Comparison of ENCODE assay signal across 12 mouse cellular contexts in the genomic region with DNA sequence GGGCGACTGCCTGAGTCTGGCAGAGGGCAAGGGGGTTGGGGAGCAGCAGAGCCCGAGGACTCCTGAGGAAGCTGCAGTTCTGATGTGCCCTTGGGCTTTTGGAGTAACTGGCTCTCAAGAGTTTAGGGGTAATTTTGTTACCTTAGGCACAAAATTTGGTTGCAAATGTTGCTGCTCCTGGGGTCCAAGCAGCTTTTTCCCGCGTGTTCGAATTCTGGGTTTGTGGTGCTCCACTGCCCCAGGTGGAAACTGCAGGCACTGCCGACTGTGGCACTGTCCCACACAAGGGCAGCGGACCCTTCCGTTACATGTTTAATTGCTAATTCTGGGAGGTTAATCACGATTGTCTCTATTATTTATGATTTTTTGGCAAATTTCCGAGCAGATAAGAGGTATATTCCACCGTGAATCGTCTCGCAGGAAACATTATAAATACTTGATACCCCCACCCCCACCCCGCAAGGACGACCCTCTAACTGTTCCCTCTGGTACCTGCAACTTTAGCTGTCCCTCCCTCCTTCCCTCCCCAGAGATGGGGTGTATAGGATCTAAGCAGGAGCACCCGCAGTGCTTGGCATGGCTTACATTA. TPM values are rescaled to one million over a fixed set of nuclear protein-coding genes. Genes with fewer than 3 reads are reported as not detected.
DNase-seq lines count a peak whose midpoint lies in the region; ATAC-seq and TF ChIP-seq lines count a peak whose summit lies in the region.
"Had no signal": no experiment of that assay in that cellular context is flagged by ENCODE, and none has a peak within 500 bp of the region (broad histone marks: within the 10 kb centered on the region; RNA-seq: fewer than 3 reads in every experiment).

No protein-coding gene starts in this region.

- H3K4me1 ChIP-seq in heart, adult 2 months (ENCODE audit: control insufficient read depth, insufficient read depth, low read length) = peaks cover 5% of the 10 kb centered on the region
- peaks cover 7% of the 10 kb centered on the region; the same call in 1 of the 2 replicates for H3K4me1 ChIP-seq in lung, postnatal 0 days (ENCODE audit: insufficient read depth, low read depth, low read length)
- H3K4me1 ChIP-seq in limb, embryonic 12.5 days (replicated peaks) = peaks cover 34% of the 10 kb centered on the region
- H3K4me1 ChIP-seq in stomach, embryonic 14.5 days (ENCODE audit: control insufficient read depth, insufficient read depth, low read length) = peaks cover 10% of the 10 kb centered on the region; the same call in 1 of the 2 replicates
- H3K4me1 ChIP-seq in kidney, adult 2 months (ENCODE audit: control insufficient read depth, insufficient read depth, low read length) = no peaks in the 10 kb centered on the region

- no peak for ATAC-seq in lung, postnatal 0 days
- ATAC-seq in limb, embryonic 12.5 days (ENCODE audit: insufficient number of reproducible peaks, insufficient read depth, low FRiP score, low TSS enrichment, low read depth) = no peak
- ATAC-seq in stomach, embryonic 14.5 days (ENCODE audit: insufficient number of reproducible peaks, insufficient read depth, low FRiP score, low read depth) = no peak

- peaks cover 20% of the 10 kb centered on the region for H3K27me3 ChIP-seq in heart, adult 2 months (ENCODE audit: control insufficient read depth, insufficient read depth, low read length)
- peaks cover 52% of the 10 kb centered on the region for H3K27me3 ChIP-seq in lung, postnatal 0 days (replicated peaks; ENCODE audit: insufficient read depth, low read length)
- H3K27me3 ChIP-seq in limb, embryonic 12.5 days = peaks cover 56% of the 10 kb centered on the region
- H3K27me3 ChIP-seq in stomach, embryonic 14.5 days (ENCODE audit: control insufficient read depth, insufficient read depth, low read length) = peaks cover 13% of the 10 kb centered on the region; the same call in 1 of the 2 replicates
- peaks cover 13% of the 10 kb centered on the region for H3K27me3 ChIP-seq in kidney, adult 2 months (replicated peaks; ENCODE audit: control insufficient read depth, insufficient read depth, low read length)

- TF ChIP-seq CTCF in heart, adult 2 months (IDR thresholded peaks at IDR 0.05) = peak; percentile 22; the same call in 1 of the 2 replicates
- TF ChIP-seq CTCF in lung, postnatal 0 days (IDR thresholded peaks at IDR 0.05) = peak; percentile 57
- no peak for TF ChIP-seq CTCF in kidney, adult 2 months (conservative IDR thresholded peaks at IDR 0.05; ENCODE audit: insufficient read depth, insufficient read length, low read depth, low read length)

- WGBS in heart, adult 2 months = 24% methylated on average over 16 of the region's 16 CpGs
- 10% methylated on average over 16 of the region's 16 CpGs for WGBS in lung, postnatal 0 days
- WGBS in limb, embryonic 12.5 days = 6% methylated on average over 16 of the region's 16 CpGs
- WGBS in stomach, embryonic 14.5 days = 10% methylated on average over 16 of the region's 16 CpGs
- 30% methylated on average over 16 of the region's 16 CpGs for WGBS in kidney, adult 2 months

- no peak overlapping the region for H3K4me2 ChIP-seq in lung, postnatal 0 days (replicated peaks; ENCODE audit: low read depth, low read length)
- H3K4me2 ChIP-seq in limb, embryonic 12.5 days = peak overlapping the region; percentile 35; the same call in 1 of the 2 replicates
- peak overlapping the region; percentile 31 for H3K4me2 ChIP-seq in stomach, embryonic 14.5 days (replicated peaks; ENCODE audit: low read depth, low read length)

- TF ChIP-seq EP300 in heart, adult 2 months (IDR thresholded peaks at IDR 0.05; ENCODE audit: insufficient read depth, low read depth, low read length) = no peak
- no peak for TF ChIP-seq EP300 in lung, postnatal 0 days (IDR thresholded peaks at IDR 0.05)

- no peaks in the 10 kb centered on the region for H3K79me2 ChIP-seq in heart, adult 2 months (replicated peaks; ENCODE audit: control insufficient read depth, insufficient read depth, low read length)

- H3K9me3 ChIP-seq in lung, postnatal 0 days (ENCODE audit: low read length) = no peaks in the 10 kb centered on the region
- H3K9me3 ChIP-seq in limb, embryonic 12.5 days = no peaks in the 10 kb centered on the region
- no peaks in the 10 kb centered on the region for H3K9me3 ChIP-seq in stomach, embryonic 14.5 days (ENCODE audit: control insufficient read depth, low read depth, low read length)

- H3K36me3 ChIP-seq in heart, adult 2 months (ENCODE audit: control insufficient read depth, insufficient read depth, low read length) = no peaks in the 10 kb centered on the region
- no peaks in the 10 kb centered on the region for H3K36me3 ChIP-seq in lung, postnatal 0 days (ENCODE audit: insufficient read depth, low read length)
- no peaks in the 10 kb centered on the region for H3K36me3 ChIP-seq in limb, embryonic 12.5 days
- no peaks in the 10 kb centered on the region for H3K36me3 ChIP-seq in stomach, embryonic 14.5 days (ENCODE audit: control insufficient read depth, insufficient read depth, low read length)
- H3K36me3 ChIP-seq in kidney, adult 2 months (ENCODE audit: control insufficient read depth, insufficient read depth, low read length) = no peaks in the 10 kb centered on the region

- intact Hi-C loops in heart, adult 2 months (cut with DNase I) = loop anchor here (10.0 kb wide), 1 partner anchor 225 kb away; a partner anchor contains a TSS

- no peak overlapping the region for H3K27ac ChIP-seq in heart, adult 2 months
- H3K27ac ChIP-seq in lung, postnatal 0 days (ENCODE audit: low read length) = no peak overlapping the region
- no peak overlapping the region for H3K27ac ChIP-seq in limb, embryonic 12.5 days
- no peak overlapping the region for H3K27ac ChIP-seq in stomach, embryonic 14.5 days (ENCODE audit: low read length)
- no peak overlapping the region for H3K27ac ChIP-seq in kidney, adult 2 months (ENCODE audit: insufficient read depth, low read depth, low read length)

- no peak overlapping the region for H3K4me3 ChIP-seq in heart, adult 2 months
- no peak overlapping the region for H3K4me3 ChIP-seq in lung, postnatal 0 days (ENCODE audit: low read depth, low read length)
- H3K4me3 ChIP-seq in limb, embryonic 12.5 days (replicated peaks) = no peak overlapping the region
- peak overlapping the region; percentile 5; the same call in 1 of the 2 replicates for H3K4me3 ChIP-seq in stomach, embryonic 14.5 days (ENCODE audit: low read depth, low read length)
- no peak overlapping the region for H3K4me3 ChIP-seq in kidney, adult 2 months (ENCODE audit: insufficient read depth, low read depth, low read length)

- no peak overlapping the region for H3K9ac ChIP-seq in heart, adult 2 months (ENCODE audit: low read depth, low read length)
- H3K9ac ChIP-seq in lung, postnatal 0 days (replicated peaks; ENCODE audit: low read depth) = no peak overlapping the region
- H3K9ac ChIP-seq in limb, embryonic 12.5 days (replicated peaks) = no peak overlapping the region
- no peak overlapping the region for H3K9ac ChIP-seq in stomach, embryonic 14.5 days (replicated peaks; ENCODE audit: low read depth, low read length)

- no peak for TF ChIP-seq POLR2A in heart, adult 2 months (IDR thresholded peaks at IDR 0.05; ENCODE audit: insufficient read depth, low read depth, low read length)
- no peak for TF ChIP-seq POLR2A in kidney, adult 2 months (IDR thresholded peaks at IDR 0.05; ENCODE audit: low read depth, low read length)

- DNase-seq in heart, adult 2 months = no peak
- DNase-seq in heart, adult 8-10 months (ENCODE audit: low spot score) = no peak
- DNase-seq in lung, postnatal 0 days (ENCODE audit: low spot score) = no peak
- no peak for DNase-seq in lung, adult 18-20 months
- DNase-seq in kidney, adult 2 months = no peak
- DNase-seq in urinary bladder, postnatal 25 days (ENCODE audit: low spot score) = no peak

RNA-seq across cellular contexts. Expression of a gene that starts 10.9 kb away (rescaled TPM):
- total RNA-seq in heart, adult 2 months (2021) = not detected
- polyA plus RNA-seq in heart, adult 2 months (2012; rRNA removed) = 0.06 TPM in 1 of 2 replicates, not detected in the other
- total RNA-seq in heart, adult 8-10 months (2022) = not detected
- polyA plus RNA-seq in lung, postnatal 0 days (2015; fragmentation: Nextera tagmentation; extraction: Ambion mirVana) = 0.07 TPM in 1 of 2 replicates, not detected in the other
- polyA plus RNA-seq in limb, embryonic 12.5 days (2016; fragmentation: Nextera tagmentation; extraction: Ambion mirVana) = 2.3 and 3.6 TPM in 2 replicates
- 7.7 and 9.3 TPM in 2 replicates for polyA plus RNA-seq in stomach, embryonic 14.5 days (2014; fragmentation: Nextera tagmentation; extraction: Ambion mirVana)
- polyA plus RNA-seq in kidney, adult 2 months (2012; rRNA removed) = 0.05 TPM in 1 of 2 replicates, not detected in the other
- total RNA-seq: adrenal gland, adult 18-20 months; hematopoietic stem cell, adult 5-6 weeks; left cerebral cortex, postnatal 14 days had no signal
- polyA plus RNA-seq: cortical plate, adult 2 months had no signal

RNA-seq across cellular contexts. Expression of a gene that starts 37.4 kb away (rescaled TPM):
- total RNA-seq in heart, adult 2 months (2021) = 1,000 to 10,000 TPM in 1 of 2 experiments, 100 to 1,000 TPM in 1; 871 to 1,031 TPM
- 289 and 479 TPM in 2 replicates for polyA plus RNA-seq in heart, adult 2 months (2012; rRNA removed)
- 1,000 to 10,000 TPM in 2 of 4 experiments, 100 to 1,000 TPM in 2; 853 to 1,095 (median 1,008) TPM for total RNA-seq in heart, adult 8-10 months (2022)
- polyA plus RNA-seq in lung, postnatal 0 days (2015; fragmentation: Nextera tagmentation; extraction: Ambion mirVana) = 175 and 196 TPM in 2 replicates
- 183 and 192 TPM in 2 replicates for polyA plus RNA-seq in limb, embryonic 12.5 days (2016; fragmentation: Nextera tagmentation; extraction: Ambion mirVana)
- 224 and 233 TPM in 2 replicates for polyA plus RNA-seq in stomach, embryonic 14.5 days (2014; fragmentation: Nextera tagmentation; extraction: Ambion mirVana)
- 157 and 192 TPM in 2 replicates for polyA plus RNA-seq in kidney, adult 2 months (2012; rRNA removed)
